Mouse (Mus musculus): ENCODE data around the gene Crk.

Crk gene

GRCm38 (mm10) chr11:75738477-75738821 is 59.4 kb downstream of the Crk start:
- no peak for DNase-seq (ENCODE audit: low spot score)

DNA sequence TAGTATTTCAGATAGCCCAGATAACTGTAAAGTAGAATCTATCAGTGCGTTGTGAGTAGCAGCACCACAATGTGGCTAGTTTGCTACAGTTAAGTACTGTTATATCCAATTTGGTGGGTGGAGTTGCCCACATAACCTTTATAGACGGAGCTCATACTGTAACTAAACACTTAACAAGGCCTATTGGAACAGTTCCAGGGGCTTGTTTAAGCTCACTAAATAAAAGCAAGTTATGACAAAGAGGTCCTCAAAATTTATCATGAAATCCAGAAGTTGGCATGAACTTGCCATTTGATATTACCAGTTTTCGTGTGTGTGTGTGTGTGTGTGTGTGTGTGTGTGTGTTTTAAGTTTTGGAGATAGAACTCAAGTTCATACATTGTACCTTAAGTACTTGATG is 61.1 kb downstream of the Crk start:
- no peak for DNase-seq (ENCODE audit: low spot score)

- DNase-seq (ENCODE audit: low spot score), result no peak
Observed at GRCm38 (mm10) chr11:75741615-75742014, 62.6 kb downstream of the Crk start.

DNA sequence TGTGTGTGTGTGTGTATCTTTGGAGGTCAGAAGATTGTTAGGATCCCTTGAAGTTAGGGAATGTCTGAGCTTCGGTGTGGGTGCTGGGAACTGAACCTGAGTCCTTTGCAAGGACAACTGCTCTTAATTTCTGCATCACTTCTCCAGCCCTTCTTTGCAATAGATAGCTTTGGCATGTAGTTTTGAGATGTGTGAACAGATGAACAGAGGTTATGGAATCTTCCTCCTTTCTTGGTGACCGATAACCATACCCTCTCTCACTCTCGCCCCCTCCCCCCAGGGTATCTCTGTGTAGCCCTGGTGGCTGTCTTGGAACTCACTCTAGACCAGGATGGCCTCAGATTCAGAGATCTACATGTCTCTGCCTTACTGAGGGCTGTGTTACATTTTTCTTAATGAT is 65.7 kb downstream of the Crk start:
- DNase-seq (ENCODE audit: low spot score), result no peak

DNA sequence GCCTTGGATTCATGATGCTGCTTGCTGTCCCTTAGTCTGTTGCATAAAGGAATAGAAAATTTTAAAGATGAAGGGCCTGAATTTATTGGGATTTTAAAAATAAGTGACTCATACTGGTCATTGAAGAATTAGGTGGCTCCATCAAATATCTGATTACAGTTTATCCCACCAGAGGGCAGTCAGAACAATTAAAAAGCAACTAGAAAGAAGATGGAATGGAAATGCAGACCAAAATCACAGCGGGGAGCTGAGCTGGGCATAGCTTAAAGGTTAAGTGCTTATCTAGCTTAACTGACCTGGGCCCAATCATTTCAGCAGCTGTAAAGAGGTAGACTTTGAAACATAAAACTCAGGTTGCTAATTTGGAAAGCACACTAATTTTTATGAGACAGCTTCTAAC is 71.5 kb downstream of the Crk start:
- no peak for DNase-seq (ENCODE audit: low spot score)

- DNase-seq (ENCODE audit: low spot score), result no peak
Observed at GRCm38 (mm10) chr11:75751082-75751481, 72.0 kb downstream of the Crk start.

All from ovary, postnatal 36 days (tissue).